Mouse (Mus musculus) thymus, postnatal 14 days (tissue): ENCODE measurements at regions not wholly inside any gene's neighbourhood (a gene's known extent, or its start where the extent isn't known, plus 50 kb on each side); places are given as distances from the start of the nearest gene placed in this dataset.

Experiments
- DNase-seq: peaks from one replicate; pipeline ENCODE4 v3.0.0; 2021

DNA sequence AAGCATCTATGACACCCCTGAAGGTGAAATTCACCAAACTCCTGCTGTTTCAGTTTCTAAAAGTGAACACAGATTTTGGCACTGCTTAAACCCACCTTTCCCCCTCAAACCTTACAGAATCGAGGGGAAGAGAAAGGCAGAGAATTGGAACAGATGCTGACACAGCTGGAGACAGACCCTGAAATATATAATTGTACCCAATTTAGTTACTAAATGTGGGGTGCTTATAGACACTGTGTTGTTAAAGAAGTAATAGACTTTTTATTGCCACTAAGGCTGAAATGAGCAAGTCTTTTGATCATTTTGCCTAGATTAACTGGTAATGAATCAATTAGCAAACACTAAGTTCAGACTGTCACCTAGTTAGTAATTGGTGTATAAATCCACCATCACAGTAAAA, 341.8 kb upstream of the Fam98a start:
- DNase-seq: no peak

GRCm38 (mm10) chr17:75892156-75892555, 340.4 kb upstream of the Fam98a start:
- DNase-seq: no peak

DNA sequence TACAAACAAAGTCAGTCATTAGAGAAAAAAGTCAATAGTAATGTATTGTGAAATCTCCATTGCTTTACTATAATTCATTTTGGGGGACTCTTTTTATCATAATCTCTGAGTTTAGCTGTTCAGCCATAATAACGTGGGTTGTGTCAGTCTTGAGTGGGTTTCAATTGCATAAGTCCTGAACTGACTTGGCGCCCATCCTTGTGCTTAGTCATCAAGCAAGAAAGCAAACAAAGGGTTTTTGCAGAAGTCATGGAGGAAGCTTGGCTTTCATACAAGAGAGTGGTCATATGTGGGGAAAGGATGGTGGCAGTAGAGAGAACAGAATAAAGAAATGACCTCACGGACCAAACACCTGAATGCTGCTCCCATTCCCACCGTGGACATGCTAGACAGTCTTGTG, 339.8 kb upstream of the Fam98a start:
- DNase-seq: no peak

GRCm38 (mm10) chr17:75877848-75878247, 326.1 kb upstream of the Fam98a start:
- DNase-seq: no peak

DNA sequence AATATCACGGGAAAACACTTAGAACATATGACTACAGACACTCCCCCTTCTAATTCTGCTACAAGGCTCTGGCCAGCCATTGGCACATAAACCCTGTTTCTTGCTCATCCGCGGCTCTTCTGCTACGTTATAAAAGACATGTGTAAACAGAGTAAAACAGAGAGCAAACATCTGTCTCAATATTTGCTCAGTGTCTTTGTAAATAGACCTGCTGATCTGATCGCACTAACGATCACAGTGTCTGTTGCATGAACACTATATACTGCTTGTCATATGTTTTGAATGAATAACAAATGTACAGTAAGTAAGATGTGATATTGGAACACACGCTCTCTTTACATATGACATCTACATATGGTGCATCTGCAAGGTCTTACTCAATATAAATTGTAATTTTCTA, 325.1 kb upstream of the Fam98a start:
- DNase-seq: no peak

GRCm38 (mm10) chr17:75874535-75874934, 322.8 kb upstream of the Fam98a start:
- no peak for DNase-seq

GRCm38 (mm10) chr17:75870492-75870891, 318.7 kb upstream of the Fam98a start:
- no peak for DNase-seq

DNA sequence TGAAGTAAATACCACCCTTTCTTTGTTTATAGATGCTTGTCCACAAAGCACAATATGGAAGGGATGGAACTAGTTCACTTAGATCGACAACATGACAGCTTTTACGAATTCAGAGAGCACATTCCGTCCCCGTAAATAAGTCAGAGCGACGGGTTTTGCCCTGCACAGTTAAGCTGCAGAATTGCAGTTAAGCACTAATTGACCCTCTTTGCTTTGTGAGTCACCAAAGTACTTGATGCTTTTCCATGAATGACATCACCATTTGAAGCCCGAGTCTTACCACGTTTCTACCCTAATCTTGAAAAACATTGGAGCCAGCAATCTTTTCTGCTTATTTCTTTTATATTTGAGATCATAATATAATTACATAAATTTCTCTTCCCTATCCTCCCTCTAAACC, 305.3 kb upstream of the Fam98a start:
- no peak for DNase-seq

DNA sequence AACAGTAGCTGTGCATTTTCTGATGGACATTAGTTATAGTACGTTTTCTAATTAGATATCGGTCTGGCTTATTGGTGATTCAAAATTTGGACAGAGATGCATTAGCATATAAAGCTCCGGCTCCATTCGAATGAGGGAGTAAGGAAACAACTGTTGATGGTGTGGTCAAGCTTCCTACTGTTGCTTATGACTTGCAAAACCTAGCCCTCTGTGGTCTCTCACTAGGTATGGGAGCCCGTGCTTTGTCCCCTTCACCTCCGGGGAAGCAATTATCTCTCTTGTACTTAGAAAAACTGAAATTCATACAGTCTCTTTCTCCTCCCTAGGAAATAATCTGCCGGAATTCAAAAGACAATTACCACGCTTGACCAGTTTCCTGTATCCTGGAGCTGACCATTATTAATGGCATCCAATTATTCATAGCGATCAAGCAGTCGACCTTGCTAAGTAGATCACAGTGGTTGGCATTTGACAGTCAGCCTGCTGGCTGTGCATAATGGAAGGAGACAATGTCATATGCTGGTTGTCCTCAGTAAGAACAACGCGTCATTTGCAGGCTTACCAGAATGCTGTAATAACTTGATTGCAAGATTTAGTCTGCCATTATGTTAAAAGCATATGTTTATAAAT, 264.4 kb upstream of the Fam98a start:
- no peak for DNase-seq

DNA sequence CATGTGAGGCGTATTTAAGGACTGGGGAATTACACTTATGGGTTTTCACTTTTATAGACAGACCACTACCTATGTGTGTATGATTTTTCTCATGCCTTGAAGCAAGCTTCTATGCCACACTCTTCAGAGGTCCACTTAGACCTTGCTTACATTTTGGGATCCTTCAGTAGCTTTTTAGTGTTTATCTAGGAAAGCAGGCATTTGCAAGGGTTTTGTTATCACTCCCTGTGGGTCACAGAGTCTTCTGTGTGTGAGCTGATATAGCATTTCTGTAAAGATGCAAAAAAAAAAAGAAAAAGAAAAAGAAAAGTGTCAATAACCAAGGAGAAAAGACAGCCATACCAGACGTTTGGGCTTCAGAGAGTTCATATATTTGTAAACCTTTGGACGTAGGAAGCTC, 260.4 kb upstream of the Fam98a start:
- DNase-seq: no peak

- DNase-seq: no peak
Observed at GRCm38 (mm10) chr17:75808524-75809326, 257.0 kb upstream of the Fam98a start.

DNA sequence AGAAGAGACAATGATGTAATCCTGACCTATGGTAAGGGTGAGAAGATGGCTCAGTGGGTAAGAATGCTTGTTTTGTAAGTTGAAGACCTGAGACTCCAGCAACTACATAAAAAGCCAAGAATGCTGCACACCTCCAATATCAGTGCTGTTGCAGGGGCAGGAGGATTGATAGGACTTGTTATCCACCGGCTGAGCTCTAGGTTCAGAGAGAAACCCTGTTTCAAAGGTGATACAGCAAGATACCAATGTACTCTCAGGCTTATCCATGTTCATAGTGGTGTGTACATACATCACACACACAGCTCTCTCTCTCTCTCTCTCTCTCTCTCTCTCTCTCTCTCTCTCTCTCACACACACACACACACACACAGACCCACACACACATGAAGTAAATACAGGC, 256.3 kb upstream of the Fam98a start:
- no peak for DNase-seq

- DNase-seq: no peak
Observed at GRCm38 (mm10) chr17:75804358-75804757, 252.6 kb upstream of the Fam98a start.

GRCm38 (mm10) chr17:75796380-75796779, 244.6 kb upstream of the Fam98a start:
- DNase-seq: no peak

GRCm38 (mm10) chr17:75795772-75796171, 244.0 kb upstream of the Fam98a start:
- DNase-seq: no peak

DNA sequence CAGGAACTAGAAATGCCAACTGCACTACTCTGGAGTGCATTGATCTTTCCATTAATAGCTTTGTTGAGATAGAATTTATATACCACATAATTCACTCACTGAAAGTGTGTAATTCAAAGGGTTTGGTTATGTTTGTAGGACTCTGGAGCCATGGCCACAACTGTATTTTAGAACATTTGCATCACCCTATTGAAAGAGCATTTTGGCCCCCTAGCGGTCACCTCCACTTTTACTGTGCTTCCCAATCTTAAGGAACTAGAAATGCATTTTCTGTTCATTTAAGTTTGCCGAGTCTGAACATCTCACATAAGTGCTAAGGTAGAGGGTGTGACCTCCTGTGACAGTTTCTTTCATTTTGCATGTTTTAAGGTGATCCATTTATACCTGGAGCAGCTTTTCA, 228.0 kb upstream of the Fam98a start:
- no peak for DNase-seq

DNA sequence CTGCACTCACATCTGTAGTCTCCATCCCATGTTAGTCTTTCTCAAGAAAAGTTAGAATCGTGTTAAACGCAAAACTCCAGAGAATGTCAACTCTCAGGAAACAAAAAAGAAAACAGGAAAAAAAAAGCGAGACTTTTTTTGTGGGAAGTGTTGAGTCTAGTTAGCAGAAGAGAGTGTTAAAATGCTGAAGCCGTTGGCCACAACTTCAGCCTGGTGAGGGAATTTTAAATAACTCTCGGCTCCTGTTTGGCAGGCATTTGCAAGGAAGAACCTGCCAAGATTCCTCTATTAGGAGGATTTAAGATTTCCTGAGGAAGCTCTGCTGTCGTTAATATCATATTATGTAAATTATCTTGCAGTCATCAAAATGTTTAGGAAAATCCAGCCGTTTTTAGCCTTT, 224.9 kb upstream of the Fam98a start:
- DNase-seq: no peak

DNA sequence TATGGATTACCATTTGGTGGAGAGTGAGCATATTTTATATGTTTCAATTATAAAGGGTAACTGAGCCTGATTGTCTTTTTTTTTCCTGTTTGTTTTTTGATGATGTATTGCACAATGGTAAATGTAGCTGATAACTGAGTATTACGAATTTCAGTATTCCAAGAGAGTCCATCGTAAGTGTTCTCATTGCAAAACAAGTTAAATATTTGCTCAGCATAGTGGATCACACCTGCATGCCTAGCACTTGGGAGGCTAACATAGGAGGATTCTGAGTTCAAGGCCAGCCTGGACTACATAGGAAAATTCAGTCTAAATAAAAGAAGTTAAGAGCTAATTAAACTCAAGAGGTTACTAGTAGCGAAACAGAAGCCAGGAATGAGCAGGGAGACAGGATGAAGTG, 223.8 kb upstream of the Fam98a start:
- no peak for DNase-seq

DNA sequence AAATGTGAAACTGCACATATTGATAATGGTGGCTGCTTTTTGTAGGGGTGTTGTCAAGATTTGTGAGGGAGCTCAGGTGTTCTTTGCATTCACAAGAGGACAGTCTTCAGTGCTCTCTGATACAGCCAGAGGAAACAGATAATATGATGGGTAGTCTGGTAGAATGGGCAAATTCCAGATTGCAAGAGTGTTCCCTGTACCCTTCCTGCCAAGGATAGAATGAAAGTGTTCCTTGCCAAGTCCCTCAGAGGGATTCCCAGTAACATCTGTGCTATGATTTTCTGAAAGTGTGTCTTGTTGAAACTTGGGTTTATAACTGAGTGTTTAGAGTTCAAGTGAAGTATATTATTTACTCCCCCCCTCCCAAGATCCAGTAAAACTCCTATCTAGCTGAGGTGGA, 221.1 kb upstream of the Fam98a start:
- no peak for DNase-seq

- no peak for DNase-seq
Observed at GRCm38 (mm10) chr17:75768654-75769053, 216.9 kb upstream of the Fam98a start.

- DNase-seq: no peak
Observed at GRCm38 (mm10) chr17:75763391-75763790, 211.6 kb upstream of the Fam98a start.

GRCm38 (mm10) chr17:75756487-75756886, 204.7 kb upstream of the Fam98a start:
- no peak for DNase-seq

DNA sequence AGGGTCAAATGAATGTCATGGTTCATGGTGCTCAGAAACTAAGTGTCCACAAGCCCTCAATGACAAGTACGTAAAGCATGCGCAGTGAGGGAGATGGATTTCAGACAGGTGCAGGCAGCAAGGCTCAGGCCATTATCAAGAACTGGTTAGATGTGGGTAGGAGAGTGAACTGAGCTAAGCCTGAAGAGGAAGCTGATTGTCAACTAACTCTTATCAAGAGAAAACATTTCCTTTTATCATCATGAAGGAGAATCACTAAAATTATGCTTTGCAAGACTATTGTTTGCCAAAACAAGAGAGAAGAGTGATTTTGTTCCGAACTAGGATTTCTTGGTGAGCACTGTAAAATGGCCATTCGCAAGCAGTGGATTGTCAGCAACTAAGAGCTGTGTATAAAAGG, 164.7 kb upstream of the Fam98a start:
- no peak for DNase-seq

DNA sequence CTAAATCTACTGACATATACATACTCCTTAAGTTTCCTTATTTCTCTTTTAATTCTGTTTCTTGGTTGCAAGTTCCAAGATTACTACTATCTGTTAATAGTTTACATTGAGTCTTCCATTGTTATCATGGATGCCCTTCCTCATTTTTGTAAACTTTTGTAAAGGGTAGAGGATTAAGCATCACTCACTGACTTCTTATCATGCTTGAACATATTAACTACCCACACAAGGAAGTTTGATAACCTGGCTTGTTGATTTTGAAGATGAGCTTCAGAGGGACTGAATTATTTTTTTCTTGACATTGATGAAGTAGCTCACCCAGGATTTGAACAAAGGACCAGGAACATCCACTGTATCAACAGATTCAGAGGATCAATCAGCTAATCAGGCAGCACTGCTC, 162.8 kb upstream of the Fam98a start:
- no peak for DNase-seq

DNA sequence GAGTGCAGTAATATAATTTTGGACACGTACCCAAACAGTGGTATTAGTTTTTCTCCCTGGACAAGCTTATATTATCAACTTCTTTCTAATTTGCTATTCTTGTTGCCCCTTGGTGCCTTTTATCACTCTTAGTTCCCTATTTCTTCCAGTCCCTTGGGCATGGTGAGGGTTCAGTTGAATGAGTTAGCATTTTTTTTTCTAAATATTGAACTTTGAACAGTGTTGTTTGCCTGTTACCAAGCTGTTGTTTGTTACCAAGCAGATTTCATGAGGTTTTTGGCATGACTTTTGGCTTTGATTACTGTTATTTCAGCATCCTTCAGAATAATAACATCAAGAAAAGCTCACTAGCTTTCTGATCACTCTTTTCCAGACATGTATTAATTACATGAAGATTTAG, 162.3 kb upstream of the Fam98a start:
- DNase-seq: no peak
